Mouse (Mus musculus) brain, embryonic 14.5 days (tissue): ENCODE data around the gene Tsku. TPM values are rescaled to one million over a fixed set of nuclear protein-coding genes. Genes with fewer than 3 reads are reported as not detected.
A peak's percentile ranks its signal among the peaks of the same experiment; 100 is the strongest.

ENCODE experiments used
- DNase-seq: peaks from one replicate; pipeline ENCODE4 v3.0.0-alpha.2; 2011; ENCODE audit warnings: low read depth
- CTCF ChIP-seq: fragments of 200-500 bp; IDR thresholded peaks from 2 replicates; pipeline ENCODE4 v1.5.1; 2012; ENCODE audit warnings: inconsistent platforms, mild to moderate bottlenecking, moderate library complexity, borderline replicate concordance; ENCODE audit not compliant: insufficient read depth, insufficient read length; ENCODE audit errors: extremely low read depth
- POLR2A ChIP-seq: fragments of 200-500 bp; IDR thresholded peaks from 2 replicates; pipeline ENCODE4 v1.6.1; 2012; ENCODE audit warnings: mild to moderate bottlenecking, inconsistent platforms, borderline replicate concordance; ENCODE audit not compliant: poor library complexity, insufficient read depth, insufficient read length, severe bottlenecking; ENCODE audit errors: extremely low read depth
- polyA plus RNA-seq: library from polyadenylated mRNA; depleted of rRNA; stranded (reverse); fragments of >200 nt; gene quantifications from 2 replicates; pipeline ENCODE4 v1.2.3, GENCODE M21; 2012

Tsku gene
- polyA plus RNA-seq, 1 experiment: 19.1 TPM

- TF ChIP-seq POLR2A (no peak), CTCF (no peak)
- no peak for DNase-seq
Observed at GRCm38 (mm10) chr7:98333987-98334386, 27.1 kb downstream of the Tsku start.

- DNase-seq: no peak
- TF ChIP-seq CTCF (no peak), POLR2A (no peak)
Observed at GRCm38 (mm10) chr7:98333507-98333906, 27.6 kb downstream of the Tsku start.

- TF ChIP-seq CTCF (no peak), POLR2A (no peak)
- DNase-seq: peak; percentile 58
Observed at GRCm38 (mm10) chr7:98332678-98333397, 28.3 kb downstream of the Tsku start.

GRCm38 (mm10) chr7:98331932-98332331 lies 29.2 kb downstream of the Tsku start:
- TF ChIP-seq CTCF (no peak), POLR2A (no peak)
- DNase-seq: no peak

- no peak for TF ChIP-seq CTCF
- TF ChIP-seq POLR2A: no peak
- no peak for DNase-seq
Observed at GRCm38 (mm10) chr7:98330375-98331002, 30.6 kb downstream of the Tsku start.

GRCm38 (mm10) chr7:98329651-98330374 lies 31.3 kb downstream of the Tsku start:
- DNase-seq: no peak
- TF ChIP-seq CTCF: no peak
- TF ChIP-seq POLR2A: no peak

- TF ChIP-seq CTCF (no peak), POLR2A (no peak)
- no peak for DNase-seq
Observed at GRCm38 (mm10) chr7:98328311-98328710, 32.8 kb downstream of the Tsku start.

- DNase-seq: no peak
Observed at GRCm38 (mm10) chr7:98326051-98326450, 35.1 kb downstream of the Tsku start.

GRCm38 (mm10) chr7:98324228-98324627 lies 36.9 kb downstream of the Tsku start:
- TF ChIP-seq POLR2A (no peak), CTCF (no peak)
- peak; percentile 30 for DNase-seq

More at GRCm38 (mm10) chr7:98326051-98326450, 35.1 kb downstream of the Tsku start:
- TF ChIP-seq CTCF (no peak), POLR2A (no peak)

- peak; percentile 94 for DNase-seq
- no peak for TF ChIP-seq POLR2A
- TF ChIP-seq CTCF: no peak
Observed at GRCm38 (mm10) chr7:98323288-98324019, 37.7 kb downstream of the Tsku start.

- TF ChIP-seq CTCF: no peak
- no peak for DNase-seq
Observed at GRCm38 (mm10) chr7:98322415-98322814, 38.7 kb downstream of the Tsku start.
